36 mouse cellular contexts compared by ENCODE assay signal in genomic region chr14:30959031-30959430, GRCm38 (mm10). TPM values are rescaled to one million over a fixed set of nuclear protein-coding genes. Genes with fewer than 3 reads are reported as not detected.
A peak's percentile ranks its signal among the peaks of the same experiment; 100 is the strongest.
DNase-seq lines count a peak whose midpoint lies in the region; ATAC-seq and TF ChIP-seq lines count a peak whose summit lies in the region.
"Had no signal": no experiment of that assay in that cellular context is flagged by ENCODE, and none has a peak within 500 bp of the region (broad histone marks: within the 10 kb centered on the region; RNA-seq: fewer than 3 reads in every experiment).

No protein-coding gene starts in this region.

- no peak for TF ChIP-seq EP300 in liver, postnatal 0 days (IDR thresholded peaks at IDR 0.05; ENCODE audit: low read depth)

- no peak for DNase-seq in liver, embryonic 13.5 days
- DNase-seq in G1E (ENCODE audit: low spot score): peak; percentile 55
- DNase-seq in c-Kit-positive CD71-positive TER-119-negative erythroid progenitor cells, embryonic 14.5 days (ENCODE audit: low read depth): peak; percentile 16
- DNase-seq in liver, postnatal 0 days: no peak
- no peak for DNase-seq in thymus, postnatal 10 days (ENCODE audit: low spot score in 2 of 2)
- DNase-seq in kidney, postnatal 14 days: no peak
- DNase-seq in left cerebral cortex, adult 8-10 months (ENCODE audit: low spot score in 2 of 2): no peak
- DNase-seq: adrenal gland, adult 8-10 months; adrenal gland, postnatal 25 days; B cell, adult 2 months; cerebellum, adult 11 months; cerebellum, adult 2 months; cerebellum, adult 9-11 months; cerebellum, postnatal 25 days; gastrocnemius, postnatal 10 days; gastrocnemius, postnatal 36 days had no signal

- 56% methylated on average over 4 of the region's 4 CpGs for WGBS in liver, embryonic 13.5 days (ENCODE audit: insufficient replicate concordance)
- WGBS in liver, embryonic 12.5 days (ENCODE audit: insufficient replicate concordance): 71% methylated on average over 4 of the region's 4 CpGs
- 61% methylated on average over 4 of the region's 4 CpGs for WGBS in liver, postnatal 0 days (ENCODE audit: insufficient replicate concordance)

- TF ChIP-seq CTCF in G1E (IDR thresholded peaks at IDR 0.05; ENCODE audit: low read depth, low read length): no peak
- TF ChIP-seq CTCF in liver, postnatal 0 days (IDR thresholded peaks at IDR 0.05; ENCODE audit: low read depth): no peak

- no peak overlapping the region for H3K27ac ChIP-seq in liver, embryonic 13.5 days
- no peak overlapping the region for H3K27ac ChIP-seq in liver, embryonic 12.5 days
- no peak overlapping the region for H3K27ac ChIP-seq in liver, postnatal 0 days (ENCODE audit: low read depth)
- H3K27ac ChIP-seq: embryonic facial prominence, embryonic 12.5 days; embryonic facial prominence, embryonic 15.5 days; forebrain, embryonic 10.5 days; forebrain, embryonic 13.5 days; hindbrain, embryonic 10.5 days; hindbrain, embryonic 13.5 days; hindbrain, postnatal 0 days had no signal

- no peak overlapping the region for H3K4me3 ChIP-seq in liver, embryonic 13.5 days (replicated peaks)
- H3K4me3 ChIP-seq in liver, embryonic 12.5 days: no peak overlapping the region
- H3K4me3 ChIP-seq in G1E (ENCODE audit: low read depth, low read length): no peak overlapping the region
- H3K4me3 ChIP-seq in liver, postnatal 0 days (ENCODE audit: low read depth, low read length): no peak overlapping the region
- H3K4me3 ChIP-seq: embryonic facial prominence, embryonic 12.5 days; embryonic facial prominence, embryonic 15.5 days; erythroblast, embryonic 14.5 days; forebrain, embryonic 10.5 days; forebrain, embryonic 13.5 days; hindbrain, embryonic 10.5 days; hindbrain, embryonic 13.5 days had no signal

- H3K4me1 ChIP-seq in liver, embryonic 13.5 days (replicated peaks): peaks cover 5% of the 10 kb centered on the region
- H3K4me1 ChIP-seq in liver, embryonic 12.5 days: no peaks in the 10 kb centered on the region; the same call in 1 of the 2 replicates
- peaks cover 11% of the 10 kb centered on the region for H3K4me1 ChIP-seq in G1E (ENCODE audit: insufficient read depth, low read depth, low read length)
- H3K4me1 ChIP-seq in liver, postnatal 0 days (ENCODE audit: insufficient read depth): no peaks in the 10 kb centered on the region
- H3K4me1 ChIP-seq: embryonic facial prominence, embryonic 12.5 days; embryonic facial prominence, embryonic 15.5 days; forebrain, embryonic 10.5 days; forebrain, embryonic 13.5 days; hindbrain, embryonic 10.5 days; hindbrain, embryonic 13.5 days had no signal

- H3K9me3 ChIP-seq in liver, embryonic 13.5 days (replicated peaks): no peaks in the 10 kb centered on the region
- no peaks in the 10 kb centered on the region for H3K9me3 ChIP-seq in liver, embryonic 12.5 days (replicated peaks)
- no peaks in the 10 kb centered on the region for H3K9me3 ChIP-seq in G1E (replicated peaks)
- H3K9me3 ChIP-seq in liver, postnatal 0 days (ENCODE audit: low read length): no peaks in the 10 kb centered on the region
- H3K9me3 ChIP-seq: embryonic facial prominence, embryonic 12.5 days; embryonic facial prominence, embryonic 15.5 days; forebrain, embryonic 10.5 days; forebrain, embryonic 13.5 days; hindbrain, embryonic 10.5 days; hindbrain, embryonic 13.5 days had no signal

- H3K9ac ChIP-seq in liver, embryonic 13.5 days: no peak overlapping the region
- no peak overlapping the region for H3K9ac ChIP-seq in liver, embryonic 12.5 days
- no peak overlapping the region for H3K9ac ChIP-seq in liver, postnatal 0 days (replicated peaks)
- H3K9ac ChIP-seq: embryonic facial prominence, embryonic 12.5 days; embryonic facial prominence, embryonic 15.5 days; forebrain, embryonic 13.5 days; hindbrain, embryonic 13.5 days had no signal

- H3K36me3 ChIP-seq in liver, embryonic 13.5 days: peaks cover 3% of the 10 kb centered on the region; the same call in 1 of the 2 replicates
- H3K36me3 ChIP-seq in liver, embryonic 12.5 days: peaks cover 22% of the 10 kb centered on the region; the same call in 1 of the 2 replicates
- peaks cover 50% of the 10 kb centered on the region for H3K36me3 ChIP-seq in G1E (replicated peaks)
- no peaks in the 10 kb centered on the region; the same call in 1 of the 2 replicates for H3K36me3 ChIP-seq in liver, postnatal 0 days (replicated peaks; ENCODE audit: insufficient read depth, low read length)

- no peak overlapping the region for H3K4me2 ChIP-seq in liver, embryonic 13.5 days
- H3K4me2 ChIP-seq in liver, embryonic 12.5 days: no peak overlapping the region
- H3K4me2 ChIP-seq in liver, postnatal 0 days (ENCODE audit: low read depth, low read length): no peak overlapping the region
- H3K4me2 ChIP-seq: embryonic facial prominence, embryonic 12.5 days; embryonic facial prominence, embryonic 15.5 days; forebrain, embryonic 13.5 days; heart, embryonic 11.5 days; hindbrain, embryonic 13.5 days had no signal

- peak; percentile 57; the same call in 1 of the 2 replicates for ATAC-seq in liver, embryonic 13.5 days (ENCODE audit: low read depth)
- ATAC-seq in liver, embryonic 12.5 days: no peak
- peak; percentile 78 for ATAC-seq in G1E (ENCODE audit: extremely low read depth, insufficient number of reproducible peaks, low FRiP score, poor library complexity, severe bottlenecking)
- peak; percentile 40; the same call in 1 of the 2 replicates for ATAC-seq in liver, postnatal 0 days
- ATAC-seq: activated CD4-positive, CD25-positive, alpha-beta regulatory T cell, adult 4 months; forebrain, embryonic 13.5 days; forebrain, embryonic 16.5 days; hindbrain, postnatal 0 days; inflammation-experienced regulatory T-cells, adult 6 months had no signal

- no peaks in the 10 kb centered on the region for H3K27me3 ChIP-seq in liver, embryonic 13.5 days
- H3K27me3 ChIP-seq in liver, embryonic 12.5 days (replicated peaks): no peaks in the 10 kb centered on the region
- H3K27me3 ChIP-seq in G1E (ENCODE audit: insufficient read depth, low read length): no peaks in the 10 kb centered on the region
- no peaks in the 10 kb centered on the region for H3K27me3 ChIP-seq in liver, postnatal 0 days (ENCODE audit: insufficient read depth, low read length)
- H3K27me3 ChIP-seq: CH12.LX; embryonic facial prominence, embryonic 12.5 days; embryonic facial prominence, embryonic 15.5 days; forebrain, embryonic 13.5 days; hindbrain, embryonic 13.5 days had no signal

RNA-seq across cellular contexts. Expression of gene Nek4, which starts 7.9 kb away (rescaled TPM):
- polyA plus RNA-seq in liver, embryonic 13.5 days (2015; fragmentation: Nextera tagmentation; extraction: Ambion mirVana): 5.6 and 6.7 TPM in 2 replicates
- 9.3 and 9.4 TPM in 2 replicates for polyA plus RNA-seq in liver, embryonic 12.5 days (2016; fragmentation: Nextera tagmentation; extraction: Ambion mirVana)
- total RNA-seq in G1E (2014; fragmentation: Nextera tagmentation): 21.9 and 23.0 TPM in 2 replicates
- total RNA-seq in G1E (2017): 13.6 and 14.6 TPM in 2 replicates
- 6.3 and 7.3 TPM in 2 replicates for polyA plus RNA-seq in G1E (2012)
- 2.8 and 3.1 TPM in 2 replicates for polyA plus RNA-seq in liver, postnatal 0 days (2015; fragmentation: Nextera tagmentation; extraction: Ambion mirVana)
- 10 to 100 TPM; 16.4 to 19.4 (median 18.6) TPM for total RNA-seq in left cerebral cortex, adult 8-10 months (2022)

RNA-seq across cellular contexts. Expression of gene Itih1, which starts 15.9 kb away (rescaled TPM):
- polyA plus RNA-seq in liver, embryonic 13.5 days (2015; fragmentation: Nextera tagmentation; extraction: Ambion mirVana): 22.4 and 27.1 TPM in 2 replicates
- 20.1 and 21.2 TPM in 2 replicates for polyA plus RNA-seq in liver, embryonic 12.5 days (2016; fragmentation: Nextera tagmentation; extraction: Ambion mirVana)
- total RNA-seq in G1E (2014; fragmentation: Nextera tagmentation) (not detected in 2 replicates), G1E (2017) (not detected in 2 replicates)
- not detected in 2 replicates for polyA plus RNA-seq in G1E (2012)
- 173 and 210 TPM in 2 replicates for polyA plus RNA-seq in liver, postnatal 0 days (2015; fragmentation: Nextera tagmentation; extraction: Ambion mirVana)
- total RNA-seq in left cerebral cortex, adult 8-10 months (2022): not detected
- total RNA-seq: adrenal gland, postnatal 25 days; CH12.LX; common myeloid progenitor, adult 5-6 weeks; granulocyte monocyte progenitor cell, adult 5-6 weeks; heart, adult 8-10 months; heart, postnatal 25 days; hindbrain, postnatal 0 days had no signal
- polyA plus RNA-seq: activated CD4-positive, CD25-positive, alpha-beta regulatory T cell, adult 4 months; cerebellum, adult 2 months; embryonic facial prominence, embryonic 12.5 days; embryonic facial prominence, embryonic 15.5 days; erythroblast, embryonic 14.5 days; forebrain, embryonic 10.5 days; forebrain, embryonic 13.5 days; forebrain, embryonic 16.5 days; heart, embryonic 14.5 days; heart, postnatal 0 days; hindbrain, embryonic 10.5 days; hindbrain, embryonic 13.5 days; hindbrain, postnatal 0 days; inflammation-experienced regulatory T-cells, adult 6 months had no signal

RNA-seq across cellular contexts. Expression of gene Itih3, which starts 35.5 kb away (rescaled TPM):
- polyA plus RNA-seq in liver, embryonic 13.5 days (2015; fragmentation: Nextera tagmentation; extraction: Ambion mirVana): 114 and 122 TPM in 2 replicates
- polyA plus RNA-seq in liver, embryonic 12.5 days (2016; fragmentation: Nextera tagmentation; extraction: Ambion mirVana): 74.1 and 74.2 TPM in 2 replicates
- total RNA-seq in G1E (2014; fragmentation: Nextera tagmentation) (not detected in 2 replicates), G1E (2017) (not detected in 2 replicates)
- not detected in 2 replicates for polyA plus RNA-seq in G1E (2012)
- 1,712 and 1,929 TPM in 2 replicates for polyA plus RNA-seq in liver, postnatal 0 days (2015; fragmentation: Nextera tagmentation; extraction: Ambion mirVana)
- total RNA-seq in left cerebral cortex, adult 8-10 months (2022): 10 to 100 TPM; 32.1 to 49.7 (median 37.8) TPM
- total RNA-seq: CH12.LX; common myeloid progenitor, adult 5-6 weeks; granulocyte monocyte progenitor cell, adult 5-6 weeks had no signal
- polyA plus RNA-seq: activated CD4-positive, CD25-positive, alpha-beta regulatory T cell, adult 4 months; inflammation-experienced regulatory T-cells, adult 6 months had no signal

RNA-seq across cellular contexts. Expression of gene Glt8d1, which starts 42.2 kb away (rescaled TPM):
- 20.3 and 21.5 TPM in 2 replicates for polyA plus RNA-seq in liver, embryonic 13.5 days (2015; fragmentation: Nextera tagmentation; extraction: Ambion mirVana)
- 23.5 and 23.9 TPM in 2 replicates for polyA plus RNA-seq in liver, embryonic 12.5 days (2016; fragmentation: Nextera tagmentation; extraction: Ambion mirVana)
- total RNA-seq in G1E (2014; fragmentation: Nextera tagmentation) (48.8 and 53.6 TPM in 2 replicates), G1E (2017) (23.7 and 34.4 TPM in 2 replicates)
- 4.5 and 4.7 TPM in 2 replicates for polyA plus RNA-seq in G1E (2012)
- 9.4 TPM in 2 replicates for polyA plus RNA-seq in liver, postnatal 0 days (2015; fragmentation: Nextera tagmentation; extraction: Ambion mirVana)
- 10 to 100 TPM; 30.9 to 38.6 (median 32.5) TPM for total RNA-seq in left cerebral cortex, adult 8-10 months (2022)

RNA-seq across cellular contexts. Expression of gene Spcs1, which starts 42.4 kb away (rescaled TPM):
- polyA plus RNA-seq in liver, embryonic 13.5 days (2015; fragmentation: Nextera tagmentation; extraction: Ambion mirVana): 306 and 325 TPM in 2 replicates
- 296 and 308 TPM in 2 replicates for polyA plus RNA-seq in liver, embryonic 12.5 days (2016; fragmentation: Nextera tagmentation; extraction: Ambion mirVana)
- 124 and 129 TPM in 2 replicates for total RNA-seq in G1E (2014; fragmentation: Nextera tagmentation)
- 169 and 173 TPM in 2 replicates for total RNA-seq in G1E (2017)
- polyA plus RNA-seq in G1E (2012): 17.7 TPM in 2 replicates
- 346 and 365 TPM in 2 replicates for polyA plus RNA-seq in liver, postnatal 0 days (2015; fragmentation: Nextera tagmentation; extraction: Ambion mirVana)
- total RNA-seq in left cerebral cortex, adult 8-10 months (2022): 100 to 1,000 TPM; 166 to 179 (median 173) TPM

Comparison
In these comparisons a context has a peak if more than half of its experiments do, and no peak if none do; other contexts are left out.
1. DNase-seq: peak in G1E (single experiment) and c-Kit-positive CD71-positive TER-119-negative erythroid progenitor cells, embryonic 14.5 days (single experiment); none in liver, embryonic 13.5 days (single experiment), liver, postnatal 0 days (single experiment), thymus, postnatal 10 days (0 of 2), kidney, postnatal 14 days (single experiment) and left cerebral cortex, adult 8-10 months (0 of 2).
2. RNA of gene Itih1, which starts 15.9 kb away (polyA plus RNA-seq): 173 to 210 TPM in liver, postnatal 0 days, 22.4 to 27.1 TPM in liver, embryonic 13.5 days and 20.1 to 21.2 TPM in liver, embryonic 12.5 days; not detected in G1E; every median in the first group is over 10 times any median in the second.
3. RNA of gene Itih3, which starts 35.5 kb away (polyA plus RNA-seq): 1,712 to 1,929 TPM in liver, postnatal 0 days, 114 to 122 TPM in liver, embryonic 13.5 days and 74.1 to 74.2 TPM in liver, embryonic 12.5 days; not detected in G1E; every median in the first group is over 10 times any median in the second.